Mouse (Mus musculus): ENCODE results near the gene Car5a. TPM values are rescaled to one million over a fixed set of nuclear protein-coding genes. Genes with fewer than 3 reads are reported as not detected.
A peak's percentile ranks its signal among the peaks of the same experiment; 100 is the strongest.

The Car5a gene
- total RNA-seq (2021) = not detected
- long read RNA-seq, experiment 1, partial matches to known transcripts = 0 of 3 reads
- long read RNA-seq, experiment 1, other reads (novel, unspliced or antisense) = 2 of 3 reads
- long read RNA-seq, experiment 2, partial matches to known transcripts = 0 of 1 reads
- long read RNA-seq, experiment 2, other reads (novel, unspliced or antisense) = 1 of 1 reads

GRCm38 (mm10) chr8:121944831-121945230, at the start of gene Car5a:
Gene Car5a (minus strand): TSS chr8:121944904.
- no peak for DNase-seq

DNA sequence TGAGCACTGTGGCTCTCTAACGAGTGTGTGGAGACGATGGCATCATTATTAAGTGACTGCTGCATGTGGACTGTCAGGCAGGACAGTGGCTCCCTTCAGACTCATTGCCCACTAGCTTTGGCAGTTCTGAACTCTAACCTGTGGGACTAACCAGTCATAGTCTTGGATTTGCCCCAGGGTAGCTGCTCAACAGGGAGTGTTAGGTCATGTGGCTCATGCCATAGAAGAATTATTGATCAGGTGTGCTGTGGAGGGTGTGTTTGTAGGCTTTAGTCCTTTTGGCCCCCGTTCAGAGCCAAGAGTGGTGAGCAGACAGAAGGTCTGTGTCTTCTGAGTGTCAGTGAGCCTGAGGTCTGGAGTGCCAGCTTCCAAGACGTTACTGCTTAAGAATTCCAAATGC, 48.2 kb upstream of the Car5a start:
- DNase-seq = no peak

GRCm38 (mm10) chr8:121991611-121992010, 46.9 kb upstream of the Car5a start:
- no peak for DNase-seq

DNA sequence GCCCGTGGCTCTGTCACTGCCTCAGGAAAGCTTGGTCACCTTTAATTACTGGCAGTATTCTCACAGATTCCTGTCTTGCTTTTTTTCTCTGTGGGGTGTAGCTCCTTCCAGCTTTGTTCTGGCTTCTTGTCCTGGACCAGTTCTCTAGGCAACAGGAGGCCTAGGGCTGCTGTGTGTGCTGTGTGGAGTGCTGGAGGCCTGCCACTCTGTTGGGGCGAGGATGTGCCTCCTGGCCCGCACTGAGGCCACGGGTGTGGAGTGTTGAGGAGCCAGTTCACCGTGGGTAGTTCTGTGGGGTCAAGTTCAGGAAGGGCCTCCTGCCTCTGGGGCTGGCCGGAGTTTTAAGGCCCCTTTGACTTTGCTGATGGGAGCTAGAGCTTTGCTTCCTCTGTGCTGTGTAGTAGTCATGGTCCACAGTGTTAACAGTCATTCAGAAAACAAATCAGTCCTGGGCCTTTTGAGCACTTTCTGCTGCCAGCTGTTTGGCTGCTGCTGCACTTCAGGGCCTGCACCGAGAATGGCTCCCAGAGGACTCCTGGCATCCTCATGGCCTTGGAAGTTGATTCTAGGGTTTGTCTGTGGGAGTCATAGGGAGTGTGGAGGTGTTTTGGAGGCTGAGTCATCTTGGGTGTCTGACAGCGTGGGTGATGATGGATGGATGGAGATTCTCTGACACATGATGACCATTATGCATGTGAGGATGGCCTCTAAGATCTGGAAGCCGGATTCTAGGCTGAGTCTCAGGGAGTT, 46.0 kb upstream of the Car5a start:
- DNase-seq = no peak

DNA sequence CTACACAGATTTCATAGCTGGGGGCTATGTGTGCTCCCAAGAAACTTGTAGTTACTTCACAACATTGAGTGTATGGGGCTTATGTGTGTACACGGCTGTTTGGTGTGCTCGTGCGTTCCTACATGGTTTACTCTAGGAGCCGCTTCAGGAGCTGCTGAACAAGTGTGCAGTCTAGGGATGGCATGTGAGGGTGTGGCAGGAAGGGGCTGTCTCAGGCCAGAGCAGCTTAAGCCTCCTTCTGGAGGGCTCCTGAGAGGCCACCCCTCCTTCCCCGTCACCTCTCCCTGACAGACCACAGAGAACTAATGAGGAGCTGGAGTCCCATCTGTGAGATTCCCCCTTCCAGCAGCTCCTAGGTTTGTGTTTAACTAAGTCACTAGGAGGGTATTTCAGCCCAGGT, 43.2 kb upstream of the Car5a start:
- no peak for DNase-seq

DNA sequence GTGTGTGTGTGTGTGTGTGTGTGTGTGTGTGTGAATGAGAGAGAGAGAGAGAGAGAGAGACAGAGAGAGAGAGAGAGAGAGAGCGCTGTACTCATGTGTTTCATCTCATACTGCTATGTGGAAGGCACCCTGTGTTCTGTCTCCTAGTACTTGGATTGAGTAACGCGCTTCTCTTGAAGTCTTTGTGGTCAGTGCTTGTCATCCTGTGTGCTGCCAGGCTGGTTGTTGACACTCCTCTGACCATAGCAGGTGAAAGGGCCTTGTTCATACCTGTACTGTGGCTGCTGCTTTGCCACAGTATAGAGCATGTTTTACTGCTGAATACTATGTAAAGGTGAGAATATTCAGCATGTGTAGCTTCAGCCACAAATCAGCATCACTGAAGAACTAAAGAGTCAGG, 41.0 kb upstream of the Car5a start:
- DNase-seq = no peak

DNA sequence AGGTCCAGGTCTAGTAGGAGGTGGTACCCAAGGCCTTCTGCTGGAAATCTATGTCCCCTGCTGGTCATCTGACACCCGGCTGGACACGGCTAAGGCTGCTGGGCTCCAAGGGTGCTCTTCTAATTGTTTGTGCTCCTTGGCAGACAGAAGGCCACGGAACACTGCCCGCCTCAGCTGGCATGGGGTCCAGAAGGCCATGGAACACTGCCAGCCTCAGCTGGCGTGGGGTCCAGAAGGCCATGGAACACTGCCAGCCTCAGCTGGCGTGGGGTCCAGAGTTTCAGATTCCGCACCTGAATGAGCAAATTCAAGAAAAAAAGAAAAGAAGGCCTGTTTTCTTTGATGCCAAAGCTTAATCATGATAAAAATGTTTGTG, 36.8 kb upstream of the Car5a start:
- no peak for DNase-seq

DNA sequence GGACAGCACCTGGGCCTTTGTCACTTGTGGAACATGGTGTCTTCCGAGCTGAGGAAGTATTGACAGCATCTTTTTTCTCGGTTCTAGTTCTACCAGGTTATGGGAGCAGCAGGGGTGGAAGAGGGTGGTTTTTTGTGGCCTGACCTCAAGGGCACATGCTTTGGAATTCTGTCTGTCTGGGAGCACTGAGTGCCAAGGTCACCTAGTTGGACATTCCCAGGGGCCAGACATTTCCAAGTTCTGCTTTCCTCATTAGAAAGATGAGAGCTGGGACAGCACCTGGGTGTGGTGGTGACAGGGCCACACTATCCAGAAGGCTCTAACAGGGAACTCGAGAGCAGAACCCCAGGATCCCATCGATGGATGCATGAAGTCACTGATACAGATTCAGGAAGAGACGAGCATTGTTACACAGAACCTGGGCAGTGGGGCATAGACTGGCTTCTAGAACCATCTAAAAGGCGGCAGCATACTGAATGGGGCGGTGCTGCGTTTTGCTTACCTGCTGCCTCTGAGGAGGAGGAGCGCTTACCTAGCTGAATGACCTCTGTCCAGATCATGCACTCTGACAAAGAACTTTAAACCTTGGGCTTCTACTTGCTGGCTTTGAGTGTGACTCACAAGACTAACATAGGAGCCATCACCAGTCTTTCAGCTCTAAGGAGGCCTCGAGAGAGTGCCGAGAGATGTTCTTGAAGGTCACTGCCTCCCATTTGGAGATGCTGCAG, 36.3 kb upstream of the Car5a start:
- no peak for DNase-seq

DNA sequence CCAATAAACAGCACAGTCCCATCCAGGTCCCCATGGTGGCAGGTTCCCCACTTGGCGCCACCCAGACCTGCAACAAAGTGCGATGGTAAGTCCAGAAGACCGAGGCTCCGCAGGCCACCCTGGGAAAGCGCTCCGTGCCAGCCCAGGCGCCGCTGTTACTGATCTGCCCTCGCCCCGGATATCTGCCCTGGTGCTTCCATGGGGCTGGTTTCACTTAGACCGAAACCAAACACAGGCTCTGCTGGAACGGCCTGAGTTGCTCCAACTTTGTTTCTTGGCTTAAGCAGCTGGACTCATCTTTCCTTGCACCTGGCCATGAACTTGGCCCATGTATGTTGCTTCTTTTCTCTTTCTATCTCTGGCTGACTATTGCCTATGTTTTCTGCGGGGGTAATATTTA, 34.0 kb upstream of the Car5a start:
- DNase-seq = peak; percentile 49

GRCm38 (mm10) chr8:121977819-121978590, 33.3 kb upstream of the Car5a start:
- no peak for DNase-seq

- DNase-seq = no peak
These were observed 29.2 kb upstream of the Car5a start for GRCm38 (mm10) chr8:121973906-121974305.

GRCm38 (mm10) chr8:121971488-121972058, 26.9 kb upstream of the Car5a start:
- no peak for DNase-seq

GRCm38 (mm10) chr8:121970225-121970624, 25.5 kb upstream of the Car5a start:
- no peak for DNase-seq

GRCm38 (mm10) chr8:121968542-121968941, 23.8 kb upstream of the Car5a start:
- no peak for DNase-seq

GRCm38 (mm10) chr8:121967977-121968376, 23.3 kb upstream of the Car5a start:
- DNase-seq = no peak

- DNase-seq = no peak
These were observed 22.2 kb upstream of the Car5a start for GRCm38 (mm10) chr8:121966714-121967448.

DNA sequence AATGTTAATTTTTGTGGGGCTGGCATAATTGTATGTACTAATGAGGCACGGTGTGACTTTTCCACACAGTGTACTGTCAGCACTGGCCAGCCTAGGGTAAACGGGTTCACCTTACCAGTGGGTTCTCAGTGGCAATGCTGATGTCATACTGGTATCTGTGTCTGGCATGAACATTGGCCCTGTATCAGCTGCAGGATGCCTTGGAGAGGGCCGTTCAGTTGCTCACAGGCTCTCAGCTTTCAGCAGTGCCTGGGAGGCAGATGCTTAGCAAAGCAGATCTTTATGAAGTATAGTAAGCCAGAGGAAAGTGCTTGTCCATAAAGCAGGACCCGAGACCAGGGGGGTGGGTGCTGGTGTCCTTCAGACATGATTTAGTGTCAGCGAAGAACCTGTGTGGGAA, 21.4 kb upstream of the Car5a start:
- DNase-seq = no peak

DNA sequence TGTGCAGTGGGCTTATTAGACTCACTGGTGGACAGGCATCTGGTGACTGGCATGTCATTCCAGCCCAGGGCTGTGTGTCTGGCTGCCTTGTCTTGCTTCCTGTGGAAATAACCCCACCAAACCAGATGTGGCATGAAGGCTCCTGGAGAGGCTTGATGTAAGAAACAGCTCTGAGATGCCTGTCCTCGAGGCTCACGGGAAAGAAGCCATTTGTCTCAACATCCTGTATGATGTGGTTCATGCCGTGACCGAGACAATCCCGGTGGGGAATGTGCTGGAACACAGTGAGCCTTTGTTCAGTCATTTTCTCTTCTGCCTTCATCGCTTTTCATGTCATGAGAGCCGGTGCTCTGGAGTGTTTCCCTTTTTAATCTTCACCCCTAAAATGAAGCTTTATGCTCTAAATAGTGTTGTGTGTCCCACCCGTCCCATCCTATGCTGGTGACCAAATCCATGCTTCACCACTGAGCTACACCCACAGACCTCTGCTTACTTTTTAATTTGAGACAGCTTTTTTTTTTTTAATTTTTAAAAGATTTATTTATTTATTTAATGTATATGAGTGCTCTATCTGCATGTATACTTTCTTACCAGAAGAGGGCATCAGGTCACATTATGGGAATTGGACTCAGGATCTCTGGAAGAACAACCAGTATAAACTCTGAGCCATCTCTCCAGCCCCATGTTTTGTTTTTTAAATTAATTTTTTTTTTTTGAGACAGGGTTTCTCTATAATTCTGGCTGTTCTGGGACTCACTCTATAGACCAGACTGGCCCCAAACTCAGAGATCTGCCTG, 20.2 kb upstream of the Car5a start:
- DNase-seq = no peak

DNA sequence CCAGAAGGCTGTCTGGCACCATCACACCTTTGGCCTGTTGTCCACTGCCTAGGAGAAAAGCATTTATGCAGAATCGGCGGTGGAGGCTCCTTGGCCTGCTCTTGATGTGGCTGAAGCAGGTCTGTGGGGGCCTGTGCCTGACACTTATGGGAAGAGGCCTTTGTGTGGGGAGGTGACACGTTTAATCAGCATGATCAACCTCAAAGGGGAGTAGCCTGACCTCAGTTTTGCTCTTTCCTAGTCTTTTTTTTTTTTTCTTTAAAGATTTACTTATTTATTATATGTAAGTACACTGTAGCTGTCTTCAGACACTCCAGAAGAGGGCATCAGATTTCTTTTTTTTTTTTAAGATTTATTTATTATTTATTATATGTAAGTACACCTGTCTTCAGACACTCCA, 18.2 kb upstream of the Car5a start:
- DNase-seq = no peak

DNA sequence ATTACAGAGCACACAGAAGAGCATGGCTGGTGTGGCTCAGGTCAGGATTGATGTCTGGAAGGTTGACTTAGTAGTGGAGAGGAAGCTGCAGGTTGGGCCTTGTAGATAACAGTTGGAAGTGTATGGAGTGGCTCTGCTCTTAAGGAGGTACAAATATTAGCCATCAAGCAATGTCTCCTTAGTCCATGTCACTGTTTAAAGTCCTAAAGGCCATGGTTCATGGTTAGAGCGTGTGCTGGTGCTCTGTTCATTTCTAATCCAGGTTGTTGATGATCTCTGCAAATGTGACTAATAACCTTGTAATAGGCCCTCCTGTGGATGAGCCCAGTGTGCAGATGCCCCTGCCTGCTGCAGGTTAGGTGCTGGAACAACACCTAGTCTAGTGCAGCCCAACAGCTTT, 13.7 kb upstream of the Car5a start:
- DNase-seq = no peak

Measured in gastrocnemius, postnatal 10 days (tissue).